In the genomic region with DNA sequence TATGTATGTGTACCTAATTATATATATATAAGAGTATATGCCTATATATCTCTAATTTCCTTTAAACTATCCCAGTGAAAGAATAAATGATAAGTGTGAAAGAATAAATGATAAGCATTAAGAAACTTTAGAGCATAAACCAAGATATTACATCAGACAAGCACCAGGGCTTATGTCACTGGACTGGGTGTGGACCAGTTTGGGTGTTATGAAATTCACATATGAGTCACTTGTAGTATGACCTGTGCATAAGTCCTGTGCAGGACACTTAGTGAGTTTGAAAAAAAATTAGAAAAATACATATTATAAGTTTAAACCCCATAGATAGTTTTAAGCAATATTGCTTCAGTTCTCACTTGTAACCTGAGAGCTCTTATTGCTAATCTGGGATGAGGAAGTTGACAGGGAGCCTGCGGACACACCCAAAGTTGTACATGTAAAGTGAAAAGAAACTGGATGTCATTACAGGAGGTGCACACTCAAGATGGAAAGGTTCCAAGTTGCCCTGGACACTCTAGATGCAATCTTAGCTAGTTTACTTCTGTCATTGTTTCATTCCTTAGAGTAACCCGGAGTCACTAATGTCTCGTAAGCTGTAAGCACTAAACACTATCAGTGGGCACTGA, we compare ENCODE assay signal across 18 mouse cellular contexts. TPM values are rescaled to one million over a fixed set of nuclear protein-coding genes. Genes with fewer than 3 reads are reported as not detected.
DNase-seq lines count a peak whose midpoint lies in the region; ATAC-seq and TF ChIP-seq lines count a peak whose summit lies in the region.
"Had no signal": no experiment of that assay in that cellular context is flagged by ENCODE, and none has a peak within 500 bp of the region (broad histone marks: within the 10 kb centered on the region; RNA-seq: fewer than 3 reads in every experiment).

No protein-coding gene starts in this region.

- DNase-seq in adrenal gland, adult 2 months, result peak; percentile 64
- no peak for DNase-seq in adrenal gland, adult 8-10 months
- peak; percentile 58 for DNase-seq in lung, postnatal 36 days
- DNase-seq in lung, postnatal 4 days, result no peak
- DNase-seq in kidney, adult 2 months, result no peak
- no peak for DNase-seq in right cerebral cortex, postnatal 25 days
- DNase-seq: cerebellum, adult 11-12 months; heart, adult 2 months; kidney, postnatal 10 days; spleen, adult 18-20 months had no signal

- H3K9me3 ChIP-seq in stomach, embryonic 14.5 days (ENCODE audit: control insufficient read depth, low read depth, low read length), result no peaks in the 10 kb centered on the region
- H3K9me3 ChIP-seq: embryonic facial prominence, embryonic 12.5 days; limb, embryonic 15.5 days; neural tube, embryonic 13.5 days had no signal

- H3K4me2 ChIP-seq in stomach, embryonic 14.5 days (replicated peaks; ENCODE audit: low read depth, low read length), result no peak overlapping the region
- H3K4me2 ChIP-seq: embryonic facial prominence, embryonic 12.5 days; hindbrain, embryonic 14.5 days; limb, embryonic 15.5 days; neural tube, embryonic 13.5 days had no signal

- H3K4me1 ChIP-seq in stomach, embryonic 14.5 days (ENCODE audit: control insufficient read depth, insufficient read depth, low read length), result no peaks in the 10 kb centered on the region
- H3K4me1 ChIP-seq in kidney, adult 2 months (ENCODE audit: control insufficient read depth, insufficient read depth, low read length), result no peaks in the 10 kb centered on the region
- H3K4me1 ChIP-seq: embryonic facial prominence, embryonic 12.5 days; limb, embryonic 15.5 days had no signal

- no peak overlapping the region for H3K9ac ChIP-seq in stomach, embryonic 14.5 days (replicated peaks; ENCODE audit: low read depth, low read length)
- H3K9ac ChIP-seq: embryonic facial prominence, embryonic 12.5 days; hindbrain, embryonic 14.5 days; limb, embryonic 15.5 days; neural tube, embryonic 13.5 days had no signal

- no peaks in the 10 kb centered on the region for H3K27me3 ChIP-seq in stomach, embryonic 14.5 days (ENCODE audit: control insufficient read depth, insufficient read depth, low read length)
- H3K27me3 ChIP-seq in kidney, adult 2 months (replicated peaks; ENCODE audit: control insufficient read depth, insufficient read depth, low read length), result no peaks in the 10 kb centered on the region
- H3K27me3 ChIP-seq: embryonic facial prominence, embryonic 12.5 days; limb, embryonic 15.5 days; neural tube, embryonic 13.5 days had no signal

- no peak for TF ChIP-seq POLR2A in kidney, adult 2 months (IDR thresholded peaks at IDR 0.05; ENCODE audit: low read depth, low read length)

- ATAC-seq in stomach, embryonic 14.5 days (ENCODE audit: insufficient number of reproducible peaks, insufficient read depth, low FRiP score, low read depth), result no peak
- ATAC-seq: intestine, embryonic 16.5 days; midbrain, embryonic 16.5 days had no signal

- H3K4me3 ChIP-seq in macrophage (ENCODE audit: inconsistent target), result no peak overlapping the region
- no peak overlapping the region for H3K4me3 ChIP-seq in stomach, embryonic 14.5 days (ENCODE audit: low read depth, low read length)
- H3K4me3 ChIP-seq in kidney, adult 2 months (ENCODE audit: insufficient read depth, low read depth, low read length), result no peak overlapping the region
- H3K4me3 ChIP-seq: embryonic facial prominence, embryonic 12.5 days; heart, adult 2 months; limb, embryonic 15.5 days; neural tube, embryonic 13.5 days had no signal

- no peak for TF ChIP-seq CTCF in kidney, adult 2 months (conservative IDR thresholded peaks at IDR 0.05; ENCODE audit: insufficient read depth, insufficient read length, low read depth, low read length)

- no peaks in the 10 kb centered on the region for H3K79me2 ChIP-seq in macrophage (ENCODE audit: inconsistent target)

- H3K36me3 ChIP-seq in macrophage (ENCODE audit: inconsistent target), result no peaks in the 10 kb centered on the region
- H3K36me3 ChIP-seq in stomach, embryonic 14.5 days (ENCODE audit: control insufficient read depth, insufficient read depth, low read length), result no peaks in the 10 kb centered on the region
- no peaks in the 10 kb centered on the region for H3K36me3 ChIP-seq in kidney, adult 2 months (ENCODE audit: control insufficient read depth, insufficient read depth, low read length)
- H3K36me3 ChIP-seq: embryonic facial prominence, embryonic 12.5 days; limb, embryonic 15.5 days; neural tube, embryonic 13.5 days had no signal

- H3K27ac ChIP-seq in macrophage, result peak overlapping the region; percentile 92
- H3K27ac ChIP-seq in stomach, embryonic 14.5 days (ENCODE audit: low read length), result 0 out of 2 replicates have a peak overlapping the region, but pooled peaks have one; percentile 15
- H3K27ac ChIP-seq in kidney, adult 2 months (ENCODE audit: insufficient read depth, low read depth, low read length), result no peak overlapping the region
- H3K27ac ChIP-seq: embryonic facial prominence, embryonic 12.5 days; heart, adult 2 months; hindbrain, embryonic 14.5 days; limb, embryonic 15.5 days; neural tube, embryonic 13.5 days had no signal

- WGBS in macrophage (ENCODE audit: missing documents), result 51% methylated on average over 3 of the region's 3 CpGs
- WGBS in stomach, embryonic 14.5 days, result 82% methylated on average over 3 of the region's 3 CpGs
- 85% methylated on average over 3 of the region's 3 CpGs for WGBS in kidney, adult 2 months

RNA-seq across cellular contexts. Expression of a gene that starts 19.3 kb away (rescaled TPM):
- 10 to 100 TPM; 53.8 to 70.1 TPM for total RNA-seq in adrenal gland, adult 2 months (2021)
- 26.4 and 33.9 TPM in 2 replicates for polyA plus RNA-seq in adrenal gland, adult 2 months (2012; rRNA removed)
- total RNA-seq in adrenal gland, adult 8-10 months (2022), result 10 to 100 TPM; 73.6 to 99.3 (median 77.1) TPM
- 100 to 1,000 TPM; 149 to 777 (median 273) TPM for total RNA-seq in macrophage (2018; cell fraction: chromatin; rRNA removed)
- 100 to 1,000 TPM in 12 of 26 experiments, 10 to 100 TPM in 14; 46.8 to 165 (median 96.1) TPM for total RNA-seq in macrophage (2018; cell fraction: cytosol; rRNA removed)
- 100 to 1,000 TPM; 125 to 657 (median 257) TPM for total RNA-seq in macrophage (2018; cell fraction: nucleus; rRNA removed)
- polyA plus RNA-seq in macrophage (2018), result 21.9 to 74.1 TPM (median 33.4 TPM) in 3 replicates
- polyA plus RNA-seq in stomach, embryonic 14.5 days (2014; fragmentation: Nextera tagmentation; extraction: Ambion mirVana), result 36.2 and 38.3 TPM in 2 replicates
- polyA plus RNA-seq in kidney, adult 2 months (2012; rRNA removed), result 16.3 and 20.0 TPM in 2 replicates

Comparison
In these comparisons a context has a peak if more than half of its experiments do, and no peak if none do; other contexts are left out.
1. DNase-seq: peak in adrenal gland, adult 2 months (single experiment) and lung, postnatal 36 days (single experiment); none in adrenal gland, adult 8-10 months (single experiment), lung, postnatal 4 days (0 of 2), kidney, adult 2 months (single experiment) and right cerebral cortex, postnatal 25 days (single experiment).